Mouse (Mus musculus) CD4-positive, CD25-positive, alpha-beta regulatory T cell, adult 4 months (primary cell): ENCODE results near the gene Lin28a. TPM values are rescaled to one million over a fixed set of nuclear protein-coding genes. Genes with fewer than 3 reads are reported as not detected.

ENCODE experiments used
- ATAC-seq: one replicate; pipeline ENCODE4 v1.8.0; 2017
- polyA plus RNA-seq, 2 experiments: library from polyadenylated mRNA; unstranded; fragments of 100-300 nt; shearing (Covaris generic); gene quantifications; one replicate each; pipeline ENCODE4 v1.2.1; 2017

The Lin28a gene
- not detected for polyA plus RNA-seq

DNA sequence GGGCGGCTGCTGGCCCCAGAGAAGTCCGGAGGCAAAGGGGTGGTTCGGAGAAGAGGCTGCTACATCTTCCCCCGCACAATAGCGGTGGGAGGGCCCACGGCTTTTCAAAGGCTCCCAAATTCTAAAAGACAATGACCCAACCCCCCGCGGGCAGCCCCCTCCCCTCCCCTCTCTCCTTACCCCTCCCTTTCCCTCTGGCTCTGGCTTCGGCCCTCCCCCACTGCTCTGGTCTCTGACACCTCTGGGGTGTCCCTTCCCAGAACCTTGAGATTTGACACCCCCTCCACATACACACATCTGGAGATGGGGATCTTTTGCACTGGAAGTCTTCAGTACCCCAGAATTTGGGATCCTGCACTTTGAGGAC is at the start of gene Lin28a:
Gene Lin28a (minus strand): TSS at position 63 of the 367 bp plus-strand sequence.
- ATAC-seq, result no peak

DNA sequence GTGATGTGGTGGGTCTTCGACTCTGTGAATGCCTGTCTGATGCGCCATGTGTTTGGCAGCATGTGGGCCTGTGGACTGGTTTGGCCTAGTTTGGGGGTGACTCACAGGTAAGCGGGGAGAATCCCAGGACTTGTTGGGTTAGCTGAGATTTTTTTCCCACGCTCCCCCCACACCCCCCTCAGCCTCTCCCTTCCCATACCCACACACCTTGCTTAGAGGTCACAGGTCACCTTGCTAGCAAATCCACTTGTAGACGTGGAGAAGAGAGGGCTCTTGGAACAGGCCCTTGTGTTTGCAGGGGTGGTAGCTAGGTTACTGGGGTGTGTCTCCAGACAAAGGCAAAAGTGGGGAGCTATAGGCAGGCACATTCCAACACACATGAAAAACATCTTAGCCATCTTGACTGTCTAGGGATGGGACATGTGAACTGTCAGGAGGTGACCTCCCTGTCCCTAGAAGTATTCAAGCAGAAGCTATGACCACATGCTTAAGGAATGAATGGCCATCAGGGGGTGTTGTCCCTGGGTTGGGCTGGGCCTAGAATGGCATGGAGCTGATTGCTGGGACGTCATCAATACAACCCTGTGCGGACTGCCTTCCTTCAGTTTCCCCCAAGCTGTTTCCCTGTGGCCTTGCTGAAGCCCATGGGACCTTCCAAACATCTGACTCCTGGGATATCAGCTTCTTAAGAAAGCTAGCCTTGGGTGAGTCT is 49.3 kb upstream of the Lin28a start:
- ATAC-seq, result no peak

GRCm38 (mm10) chr4:134067383-134067782 is 48.7 kb upstream of the Lin28a start:
- no peak for ATAC-seq

DNA sequence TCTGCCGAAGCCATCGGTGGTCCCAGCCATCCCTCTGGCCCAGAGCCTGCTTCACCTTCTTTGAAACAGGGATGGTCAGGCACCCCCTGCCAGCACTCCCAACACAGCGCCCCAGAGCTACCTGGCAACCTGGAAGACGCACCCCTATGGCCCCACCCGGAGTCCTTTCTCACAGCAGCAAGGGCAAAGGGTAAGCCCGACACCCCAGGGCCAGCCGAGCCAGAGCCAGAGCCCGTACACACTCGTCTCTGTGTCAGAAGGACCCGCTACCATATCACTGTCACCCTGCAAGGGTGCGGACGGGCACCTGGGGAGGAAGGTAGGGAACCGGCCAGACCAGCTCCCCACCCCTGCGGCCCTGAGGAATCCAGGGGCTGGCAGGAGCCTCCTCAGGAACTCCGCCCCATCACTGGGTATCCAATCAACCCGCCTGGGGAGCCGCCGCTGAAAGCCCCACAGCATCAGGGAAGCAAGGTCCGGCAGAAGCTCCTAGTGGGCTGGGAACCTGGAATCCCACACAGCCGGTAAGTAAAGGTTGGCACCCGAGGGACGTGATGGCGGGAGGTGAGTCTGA is 46.9 kb upstream of the Lin28a start:
- no peak for ATAC-seq

GRCm38 (mm10) chr4:134062561-134062960 is 43.9 kb upstream of the Lin28a start:
- no peak for ATAC-seq

- ATAC-seq, result peak; percentile 31
Observed at GRCm38 (mm10) chr4:134061944-134062446, 43.4 kb upstream of the Lin28a start.

DNA sequence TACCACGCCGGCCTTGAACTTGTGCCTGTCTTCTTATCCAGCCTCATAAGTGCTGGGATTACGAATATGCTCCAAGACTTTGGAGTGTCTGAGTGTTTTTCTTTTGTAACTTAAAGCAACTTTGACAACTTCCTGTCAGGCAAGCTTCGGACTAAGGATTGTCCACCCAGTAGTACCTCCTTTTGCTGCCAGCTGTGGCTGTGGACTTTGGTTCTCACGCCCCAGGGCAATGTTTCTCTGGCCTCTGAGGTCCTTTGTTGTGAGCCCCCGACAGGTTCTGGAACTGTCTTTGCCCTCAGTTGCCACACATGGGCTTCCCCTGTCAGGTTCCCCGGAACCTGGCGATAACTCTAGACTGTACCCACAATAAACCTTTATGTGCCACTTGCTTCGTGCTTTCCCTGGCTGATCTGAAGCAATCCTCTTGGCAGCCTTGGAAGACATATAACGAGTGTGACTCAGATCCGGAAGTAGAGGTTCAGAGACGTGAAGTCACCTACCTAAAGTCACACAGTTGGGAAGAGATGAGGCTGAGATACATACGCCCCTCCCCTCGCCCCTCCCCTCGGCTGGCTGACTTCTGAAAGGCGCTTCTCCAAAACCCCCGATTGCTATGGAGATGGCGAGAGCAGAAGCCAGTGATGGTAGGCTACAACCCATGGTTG is 42.7 kb upstream of the Lin28a start:
- ATAC-seq, result peak; percentile 64

- ATAC-seq, result no peak
Observed at GRCm38 (mm10) chr4:134060135-134060865, 41.7 kb upstream of the Lin28a start, which contains the start of gene Crybg2. Crybg2 (plus strand) TSS chr4:134060815.

DNA sequence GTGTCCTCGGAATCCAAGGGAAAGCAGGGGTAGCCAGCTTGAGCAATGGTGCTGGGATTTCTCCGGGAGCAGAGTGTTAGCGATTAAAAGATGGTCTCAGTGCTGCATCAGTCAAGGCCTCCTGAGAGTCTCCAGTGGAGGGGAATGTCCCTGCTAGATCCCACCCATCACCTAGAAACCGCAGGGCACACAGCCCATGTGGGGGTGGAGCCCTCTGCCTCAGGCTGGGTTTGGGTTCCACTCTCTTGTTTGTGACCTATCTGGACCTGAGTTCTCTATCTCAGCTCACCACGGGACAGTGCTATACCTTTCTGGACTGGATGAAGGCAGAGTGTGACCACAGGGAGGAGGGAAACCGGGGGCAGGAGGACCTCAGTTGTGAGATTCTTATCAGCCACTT is 40.3 kb upstream of the Lin28a start:
- peak; percentile 53 for ATAC-seq

DNA sequence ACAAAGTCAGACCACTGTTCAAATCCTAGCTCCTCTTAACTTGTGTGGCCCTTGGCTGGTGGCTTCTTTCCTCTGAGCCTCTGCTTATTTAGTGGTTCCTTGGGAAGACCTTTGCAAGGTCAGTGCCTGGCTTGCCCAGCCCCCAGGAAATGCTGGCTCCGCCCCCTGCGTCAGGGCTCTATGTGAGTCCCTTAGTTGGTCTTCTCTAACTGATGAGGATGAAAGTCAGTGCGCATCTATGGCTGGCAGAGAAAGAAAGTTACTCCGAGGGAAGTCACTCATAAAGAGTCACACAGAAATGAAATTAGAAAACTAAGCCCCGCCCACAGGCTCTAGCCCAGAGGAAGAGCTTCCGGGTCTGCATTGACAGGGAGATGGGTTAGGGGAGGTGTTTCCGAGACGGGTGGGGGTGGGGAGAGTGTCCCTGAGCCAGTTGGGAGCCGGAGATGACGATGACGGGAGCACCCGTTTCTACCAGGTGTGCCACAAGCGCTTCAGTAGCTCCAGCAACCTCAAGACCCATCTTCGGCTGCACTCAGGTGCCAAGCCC is 39.6 kb upstream of the Lin28a start:
- ATAC-seq, result peak; percentile 72

DNA sequence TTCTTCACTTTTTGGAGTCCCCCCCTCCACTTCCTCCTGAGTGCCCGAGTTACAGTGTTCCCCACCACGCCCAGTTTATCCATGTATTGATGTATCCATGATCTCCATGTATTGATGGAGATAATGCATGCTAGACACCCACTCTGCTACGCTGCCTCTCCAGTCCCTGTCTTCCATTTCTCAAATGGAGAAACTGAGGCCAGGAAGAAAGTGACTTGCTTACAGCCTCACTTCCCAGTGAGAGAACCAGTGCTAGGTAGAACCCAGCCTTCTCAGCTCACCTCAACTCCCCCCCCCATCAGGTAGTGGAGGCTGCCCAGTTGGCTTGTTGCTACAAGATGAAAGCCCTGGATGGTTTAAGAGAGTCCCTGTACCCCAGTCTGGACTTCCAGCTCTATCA is 34.9 kb upstream of the Lin28a start, which contains the start of gene Zfp683:
Gene Zfp683 (plus strand): TSS at position 301 of the 400 bp plus-strand sequence.
- no peak for ATAC-seq

DNA sequence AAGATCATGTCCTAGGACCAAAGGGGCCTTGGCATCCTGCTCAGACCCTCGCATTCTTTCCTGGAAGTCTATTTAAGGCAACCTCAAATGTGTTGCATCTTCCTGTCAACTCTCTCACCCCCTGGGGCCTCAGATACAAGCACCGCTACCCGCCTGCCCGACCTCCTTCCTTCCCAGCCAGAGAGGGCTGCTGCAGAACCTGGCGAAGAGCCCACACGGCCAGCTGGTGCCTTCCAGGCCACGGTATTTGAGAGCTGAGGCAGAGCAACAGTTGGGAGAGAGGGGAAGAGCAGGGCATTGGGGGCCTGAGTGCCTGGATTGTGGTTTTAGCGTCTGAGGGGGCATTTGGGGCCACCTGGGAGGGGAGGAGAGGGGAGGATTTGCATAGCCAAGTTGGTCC is 33.9 kb upstream of the Lin28a start:
- no peak for ATAC-seq

DNA sequence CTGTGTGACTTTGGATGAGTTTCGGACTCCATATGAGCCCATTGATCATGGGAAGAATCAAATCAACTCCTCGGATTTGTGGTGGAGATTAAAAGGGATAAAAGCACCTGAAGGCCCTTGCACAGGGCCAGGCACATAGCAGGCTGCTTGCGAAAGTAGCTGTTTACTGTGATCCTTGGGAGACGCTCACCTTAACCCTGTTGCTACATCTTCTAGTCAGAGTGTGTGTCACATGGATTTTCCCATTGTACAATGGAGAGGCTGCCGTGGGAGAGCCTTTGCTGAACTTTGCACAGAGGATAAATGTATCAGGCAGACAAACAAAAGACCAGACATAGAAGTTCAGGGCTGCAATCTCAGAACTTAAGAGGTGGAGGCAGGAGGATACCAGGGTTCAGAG is 33.3 kb upstream of the Lin28a start:
- ATAC-seq, result no peak

DNA sequence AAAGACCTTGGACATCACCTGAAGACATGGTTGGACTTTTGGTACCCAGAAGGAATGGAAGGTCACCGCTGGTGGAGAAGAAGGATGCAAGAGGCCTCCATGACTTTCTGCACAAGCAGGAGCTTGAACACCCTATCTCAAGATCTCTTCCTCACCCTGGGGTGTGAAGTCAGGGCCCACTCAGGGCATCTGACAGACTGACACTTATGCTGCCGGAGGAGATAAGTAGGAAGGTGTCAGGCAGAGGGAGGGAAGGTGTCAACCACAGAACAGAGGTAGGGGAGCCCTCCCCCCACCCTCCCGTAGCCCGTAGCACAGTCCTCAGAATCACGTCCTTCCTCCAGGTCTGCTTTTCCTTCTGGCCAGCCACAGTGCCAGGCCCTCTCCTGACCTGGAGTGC is 29.0 kb upstream of the Lin28a start:
- no peak for ATAC-seq

GRCm38 (mm10) chr4:134043041-134043440 is 24.4 kb upstream of the Lin28a start:
- no peak for ATAC-seq

DNA sequence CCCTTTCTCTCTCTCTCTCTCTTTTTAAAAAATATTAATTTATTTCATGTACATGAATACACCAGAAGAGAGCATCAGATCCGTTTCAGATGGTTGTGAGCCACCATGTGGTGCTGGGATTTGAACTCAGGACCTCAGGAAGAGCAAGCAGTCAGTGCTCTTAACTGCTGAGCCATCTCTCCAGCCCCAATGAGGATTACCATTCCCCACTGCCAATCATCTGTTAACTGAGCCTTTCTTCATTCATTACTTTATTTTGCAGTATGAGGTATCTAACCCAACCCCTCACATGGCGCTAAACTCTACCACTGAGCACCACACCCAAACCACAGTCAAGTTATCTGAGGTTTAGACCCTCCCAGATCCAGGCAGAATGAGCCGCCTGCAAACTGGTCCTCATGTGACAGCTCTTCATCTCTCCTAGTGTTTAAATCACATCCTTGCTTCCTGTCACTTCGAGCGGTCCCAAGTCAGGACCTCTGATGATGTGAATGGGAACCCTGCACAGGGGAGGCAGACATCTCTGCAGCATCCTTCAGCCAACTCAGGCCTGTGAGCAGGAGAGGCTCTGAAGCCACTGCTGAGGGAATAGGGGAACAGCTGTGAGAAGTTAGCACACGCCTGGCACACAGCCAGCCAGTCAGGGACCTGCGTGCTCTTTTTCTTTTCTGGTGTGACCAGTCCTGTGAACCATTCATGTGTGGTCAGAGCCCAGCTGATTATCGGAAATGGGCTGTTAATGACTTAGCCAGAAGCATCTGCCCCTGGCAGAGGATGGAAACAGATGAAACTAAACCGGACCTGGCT is 22.9 kb upstream of the Lin28a start:
- no peak for ATAC-seq

DNA sequence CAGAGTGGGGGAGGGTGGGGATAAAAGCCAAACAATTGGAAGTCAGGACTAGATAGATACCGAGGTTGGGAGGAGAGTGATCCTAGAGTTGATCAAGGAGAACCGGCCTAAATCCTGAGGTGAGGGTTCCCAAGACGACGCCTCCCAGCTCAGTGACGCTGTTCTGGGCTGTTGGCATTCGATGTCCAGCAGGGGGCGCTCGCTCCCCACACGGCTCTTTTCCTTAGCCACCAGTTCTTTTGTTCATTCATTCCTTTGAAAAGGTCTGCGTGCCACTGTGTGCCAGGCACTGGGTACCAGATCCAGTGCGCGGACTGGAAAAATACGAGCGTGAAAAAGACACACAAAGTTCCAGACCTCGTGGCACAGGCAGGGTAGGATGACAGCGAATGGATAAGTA is 17.3 kb upstream of the Lin28a start:
- ATAC-seq, result peak; percentile 73

DNA sequence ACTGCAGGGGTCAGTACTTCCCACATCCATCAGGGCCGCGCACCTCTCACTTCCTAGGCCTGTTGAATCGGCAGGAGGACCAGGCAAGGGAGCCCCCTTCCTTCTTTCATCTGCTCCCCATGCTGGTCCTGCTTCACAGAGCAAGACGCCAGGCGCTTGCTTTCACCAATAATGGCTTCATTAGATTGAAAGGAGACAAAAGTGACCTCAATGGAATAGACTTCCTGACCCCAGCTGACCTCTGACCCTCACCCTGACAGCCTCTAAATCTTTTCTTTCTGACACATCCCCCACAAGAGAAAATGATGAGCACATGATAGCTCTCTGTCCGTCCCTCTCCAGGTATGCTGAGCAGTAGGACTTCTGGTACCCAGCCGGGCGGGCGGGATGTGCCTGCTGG is 7.2 kb upstream of the Lin28a start:
- no peak for ATAC-seq

- no peak for ATAC-seq
Observed at GRCm38 (mm10) chr4:134020621-134021020, 2.0 kb upstream of the Lin28a start.

DNA sequence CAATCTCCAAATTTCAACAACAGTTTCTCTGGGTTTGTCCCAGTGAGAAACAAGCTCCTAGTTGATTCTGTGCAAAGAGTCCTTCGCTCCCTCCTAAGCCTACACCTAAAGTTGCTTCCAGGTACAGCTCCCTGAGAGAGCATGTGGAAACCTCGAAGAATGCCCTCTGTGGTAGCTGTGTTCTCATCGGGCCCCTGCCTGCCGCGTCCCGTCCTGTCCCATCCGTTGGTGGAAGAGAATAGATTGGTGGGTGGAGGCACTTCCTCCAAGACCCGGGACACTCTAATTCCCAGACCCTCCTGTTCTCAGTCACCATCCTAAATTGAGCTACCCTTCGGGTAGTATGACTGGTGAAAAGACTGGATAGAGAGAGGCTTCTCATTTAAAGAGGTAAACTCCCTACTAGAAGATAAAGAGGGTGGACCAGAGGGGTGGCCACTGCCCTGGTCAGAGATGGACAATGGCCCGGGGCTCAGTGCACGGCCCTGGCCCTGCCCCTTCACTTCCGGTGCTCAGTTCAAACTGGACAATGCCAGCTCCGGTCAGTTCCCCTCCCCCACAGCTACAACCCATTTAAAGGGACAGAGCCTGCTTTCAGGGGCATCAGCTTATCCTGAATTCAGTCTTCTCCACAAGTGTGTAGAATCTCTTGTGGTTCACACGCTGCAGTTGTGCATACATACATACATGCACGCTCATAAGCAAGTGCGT is 1.2 kb upstream of the Lin28a start:
- ATAC-seq, result no peak

DNA sequence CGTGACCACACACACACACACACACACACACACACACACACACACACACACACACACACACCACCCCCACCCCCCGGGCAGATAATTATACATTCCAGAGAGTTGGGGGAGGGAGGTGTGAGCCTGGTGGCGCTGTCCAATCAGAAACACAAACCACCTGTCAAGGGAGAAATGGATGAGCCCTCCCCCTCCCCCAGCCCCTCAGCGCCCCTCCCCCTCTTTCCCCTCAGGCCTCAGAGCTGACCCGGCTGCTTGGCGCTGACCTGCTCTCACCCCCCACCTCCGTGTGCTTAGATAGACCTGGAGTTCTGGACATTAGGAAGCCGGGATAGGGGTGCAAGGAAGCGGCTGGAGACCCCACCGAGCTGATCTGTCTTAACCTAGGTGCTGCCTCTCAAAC is 569 bp upstream of the Lin28a start:
- ATAC-seq, result no peak
